Mouse (Mus musculus) gonadal fat pad, adult 2 months (tissue): ENCODE measurements around the gene Gm10306. TPM values are rescaled to one million over a fixed set of nuclear protein-coding genes. Genes with fewer than 3 reads are reported as not detected.

Experiments used
- DNase-seq: peaks from one replicate; pipeline ENCODE4 v3.0.0-alpha.2; 2012; ENCODE audit warnings: low read depth
- polyA plus RNA-seq: library from polyadenylated mRNA; depleted of rRNA; stranded (reverse); fragments of >200 nt; gene quantifications from 2 replicates; pipeline ENCODE4 v1.2.3, GENCODE M21; 2012; rRNA removed

Gm10306 gene
- polyA plus RNA-seq, 1 experiment = 0.46 TPM

DNA sequence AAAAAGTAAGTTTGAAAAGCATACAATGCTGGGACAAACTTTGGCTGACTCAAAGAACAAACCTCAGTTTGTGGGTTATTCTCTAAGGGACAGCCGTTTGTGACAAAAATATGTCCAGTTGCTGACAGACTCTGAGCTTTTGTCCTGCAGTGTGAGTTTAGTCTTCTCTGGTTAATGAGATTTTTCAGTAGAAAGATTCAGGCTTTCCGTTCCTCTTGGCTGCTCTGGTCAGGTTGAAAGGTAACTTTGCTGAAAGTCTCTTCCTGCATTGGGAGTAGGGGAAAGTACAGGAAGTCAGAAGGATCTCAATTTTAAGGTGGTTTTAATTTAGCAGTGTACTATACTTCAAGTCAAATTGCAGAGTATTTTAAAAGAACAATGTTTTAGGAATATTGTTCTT lies 49.2 kb downstream of the Gm10306 start:
- DNase-seq = no peak

Other genes starting within 250 kb of the Gm10306 start
- gene Caap1, start 250 bp downstream of the Gm10306 start, polyA plus RNA-seq = 3.1 and 7.0 TPM in 2 replicates
- 32.4 and 33.7 TPM in 2 replicates for gene Plaa, start 46.7 kb downstream of the Gm10306 start, polyA plus RNA-seq
- 2.6 and 3.1 TPM in 2 replicates for gene Ift74, start 57.9 kb downstream of the Gm10306 start, polyA plus RNA-seq
- not detected in 2 replicates for gene Lrrc19, start 93.6 kb downstream of the Gm10306 start, polyA plus RNA-seq
- gene Tek, start 182.7 kb downstream of the Gm10306 start, polyA plus RNA-seq = 10.2 and 10.4 TPM in 2 replicates